Mouse (Mus musculus): ENCODE measurements around the gene Zfp202. TPM values are rescaled to one million over a fixed set of nuclear protein-coding genes. Genes with fewer than 3 reads are reported as not detected.

Gene Zfp202
- polyA plus RNA-seq, 1 experiment = 0.42 TPM

GRCm38 (mm10) chr9:40235220-40235619 lies 43.1 kb downstream of the Zfp202 start:
- DNase-seq (ENCODE audit: low read depth, low spot score) = no peak
- 71% methylated on average over 7 of the region's 7 CpGs for WGBS

- 65% methylated on average over 4 of the region's 4 CpGs for WGBS
These were observed 47.6 kb downstream of the Zfp202 start for GRCm38 (mm10) chr9:40239749-40240148.

GRCm38 (mm10) chr9:40240311-40240710 lies 48.2 kb downstream of the Zfp202 start:
- no peak for DNase-seq (ENCODE audit: low read depth, low spot score)
- WGBS = 59% methylated on average over 5 of the region's 5 CpGs

More at GRCm38 (mm10) chr9:40239749-40240148, 47.6 kb downstream of the Zfp202 start:
- DNase-seq (ENCODE audit: low read depth, low spot score) = no peak

GRCm38 (mm10) chr9:40241223-40241801 lies 49.2 kb downstream of the Zfp202 start:
- DNase-seq (ENCODE audit: low read depth, low spot score) = no peak
- WGBS = 10% methylated on average over 15 of the region's 15 CpGs

- 56% methylated on average over 13 of the region's 13 CpGs for WGBS
- DNase-seq (ENCODE audit: low read depth, low spot score) = no peak
These were observed 50.1 kb downstream of the Zfp202 start for GRCm38 (mm10) chr9:40241951-40242888.

GRCm38 (mm10) chr9:40245466-40245865 lies 53.4 kb downstream of the Zfp202 start:
- WGBS = 53% methylated on average over 9 of the region's 9 CpGs
- no peak for DNase-seq (ENCODE audit: low read depth, low spot score)

- no peak for DNase-seq (ENCODE audit: low read depth, low spot score)
- 74% methylated on average over 7 of the region's 7 CpGs for WGBS
These were observed 54.0 kb downstream of the Zfp202 start for GRCm38 (mm10) chr9:40245974-40246665.

- WGBS = 78% methylated on average over 6 of the region's 6 CpGs
- no peak for DNase-seq (ENCODE audit: low read depth, low spot score)
These were observed 54.6 kb downstream of the Zfp202 start for GRCm38 (mm10) chr9:40246702-40247101.

GRCm38 (mm10) chr9:40249106-40249505 lies 57.0 kb downstream of the Zfp202 start:
- no peak for DNase-seq (ENCODE audit: low read depth, low spot score)
- 82% methylated on average over 1 of the region's 1 CpGs for WGBS

GRCm38 (mm10) chr9:40252459-40252858 lies 60.3 kb downstream of the Zfp202 start:
- DNase-seq (ENCODE audit: low read depth, low spot score) = no peak
- 40% methylated on average over 3 of the region's 3 CpGs for WGBS

Other genes starting within 250 kb of the Zfp202 start
- not detected in 2 replicates for gene Olfr975, start 240.3 kb upstream of the Zfp202 start, polyA plus RNA-seq (2012; rRNA removed)
- gene Olfr976, start 231.2 kb upstream of the Zfp202 start, polyA plus RNA-seq (2012; rRNA removed) = not detected in 2 replicates
- gene Olfr978, start 200.2 kb upstream of the Zfp202 start, polyA plus RNA-seq (2012; rRNA removed) = not detected in 2 replicates
- gene Olfr979, start 188.9 kb upstream of the Zfp202 start, polyA plus RNA-seq (2012; rRNA removed) = not detected in 2 replicates
- not detected in 2 replicates for gene Olfr980, start 182.7 kb upstream of the Zfp202 start, polyA plus RNA-seq (2012; rRNA removed)
- gene Olfr981, start 170.9 kb upstream of the Zfp202 start, polyA plus RNA-seq (2012; rRNA removed) = not detected in 2 replicates
- gene Olfr982, start 118.5 kb upstream of the Zfp202 start, polyA plus RNA-seq (2012; rRNA removed) = not detected in 2 replicates
- gene Olfr983, start 98.7 kb upstream of the Zfp202 start, polyA plus RNA-seq (2012; rRNA removed) = not detected in 2 replicates
- gene Olfr984, start 78.1 kb upstream of the Zfp202 start, polyA plus RNA-seq (2012; rRNA removed) = not detected in 2 replicates
- gene Olfr985, start 62.1 kb upstream of the Zfp202 start, polyA plus RNA-seq (2012; rRNA removed) = not detected in 2 replicates
- not detected in 2 replicates for gene Tmem225, start 44.2 kb upstream of the Zfp202 start, polyA plus RNA-seq (2012; rRNA removed)
- not detected in 2 replicates for gene Olfr986, start 11.4 kb upstream of the Zfp202 start, polyA plus RNA-seq (2012; rRNA removed)
- 0.26 and 0.27 TPM in 2 replicates for gene Scn3b, start 76.9 kb downstream of the Zfp202 start, polyA plus RNA-seq (2012; rRNA removed)